Mouse (Mus musculus) lung, postnatal 14 days (tissue): Measurements from ENCODE around the gene Zfp607a.
A peak's percentile ranks its signal among the peaks of the same experiment; 100 is the strongest.
"Not testable (repeated sequence)": the region's sequence is repeated elsewhere in the genome, so short reads cannot be mapped to it uniquely, and the experiment has no call there.

Source experiments
- DNase-seq: peaks from one replicate; pipeline ENCODE4 v3.0.0; 2021

Gene Zfp607a

GRCm38 (mm10) chr7:27857227-27857626, at the start of gene Zfp607a:
Gene Zfp607a (plus strand): TSS chr7:27857527.
- no peak for DNase-seq

- DNase-seq = no peak
Measured at GRCm38 (mm10) chr7:27818526-27819110, 38.7 kb upstream of the Zfp607a start.

GRCm38 (mm10) chr7:27822611-27823010, 34.7 kb upstream of the Zfp607a start:
- no peak for DNase-seq

DNA sequence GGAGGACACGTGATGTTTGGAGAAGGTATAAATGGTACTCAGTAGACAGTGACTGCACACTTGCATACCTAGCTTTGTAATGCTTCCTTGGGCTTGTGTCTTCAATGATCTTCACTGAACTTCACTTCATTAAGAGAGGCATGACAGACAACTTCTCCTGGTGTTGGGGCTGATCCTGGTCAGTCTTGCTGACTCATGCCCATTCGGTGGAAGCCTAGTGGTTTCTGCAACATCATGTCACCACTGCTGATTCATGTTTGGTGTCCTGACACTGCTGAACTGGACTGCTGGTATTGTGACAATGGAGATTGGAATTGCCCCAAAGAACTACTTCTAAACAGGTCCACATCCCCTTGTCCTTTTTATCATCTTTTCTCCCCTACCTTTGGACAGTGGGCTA, 23.2 kb upstream of the Zfp607a start:
- DNase-seq = no peak

DNA sequence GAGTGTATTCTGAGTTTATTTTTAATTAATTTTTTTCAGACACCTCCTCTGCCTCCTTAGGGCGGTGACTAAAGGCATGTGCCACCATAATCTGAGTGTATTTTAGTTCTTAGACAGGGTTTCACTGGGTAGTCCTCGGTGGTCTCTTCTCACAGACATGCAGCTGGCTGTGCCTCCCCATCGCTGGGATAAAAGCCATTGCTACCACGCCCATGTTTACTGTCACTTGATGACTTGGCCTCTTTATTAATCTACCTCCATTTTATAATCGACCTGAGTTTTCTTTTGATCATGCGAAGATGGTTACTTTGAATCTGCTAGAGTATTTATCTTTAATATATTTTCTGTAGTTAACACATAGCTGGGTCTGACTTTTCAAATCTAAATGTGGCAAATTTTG, 19.4 kb upstream of the Zfp607a start:
- no peak for DNase-seq

- DNase-seq = peak; percentile 86
Measured at GRCm38 (mm10) chr7:27838323-27839249, 18.7 kb upstream of the Zfp607a start, which contains the start of gene Zfp59. Gene Zfp59 (plus strand): TSS chr7:27838607.

DNA sequence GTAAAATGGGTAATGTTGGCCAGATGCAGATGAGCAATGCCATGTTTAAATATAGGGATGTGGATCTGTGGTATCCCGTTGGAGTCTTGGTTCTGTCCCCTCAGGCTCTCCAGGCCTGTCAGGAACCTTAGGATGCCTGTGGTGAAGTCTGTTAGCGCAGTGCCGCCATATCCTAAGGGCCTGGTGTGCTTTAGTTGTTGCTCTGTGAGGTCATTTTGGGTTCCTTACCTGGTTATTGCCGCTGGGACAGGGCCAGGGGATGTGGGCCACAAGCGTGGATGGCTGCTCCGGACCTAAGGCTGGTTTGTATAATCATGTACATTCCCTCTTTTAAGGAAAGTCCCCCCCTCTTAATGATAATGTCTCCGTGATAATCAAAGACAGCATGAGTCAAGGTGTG, 17.7 kb upstream of the Zfp607a start:
- no peak for DNase-seq

- no peak for DNase-seq
Measured at GRCm38 (mm10) chr7:27840104-27840503, 17.2 kb upstream of the Zfp607a start.

DNA sequence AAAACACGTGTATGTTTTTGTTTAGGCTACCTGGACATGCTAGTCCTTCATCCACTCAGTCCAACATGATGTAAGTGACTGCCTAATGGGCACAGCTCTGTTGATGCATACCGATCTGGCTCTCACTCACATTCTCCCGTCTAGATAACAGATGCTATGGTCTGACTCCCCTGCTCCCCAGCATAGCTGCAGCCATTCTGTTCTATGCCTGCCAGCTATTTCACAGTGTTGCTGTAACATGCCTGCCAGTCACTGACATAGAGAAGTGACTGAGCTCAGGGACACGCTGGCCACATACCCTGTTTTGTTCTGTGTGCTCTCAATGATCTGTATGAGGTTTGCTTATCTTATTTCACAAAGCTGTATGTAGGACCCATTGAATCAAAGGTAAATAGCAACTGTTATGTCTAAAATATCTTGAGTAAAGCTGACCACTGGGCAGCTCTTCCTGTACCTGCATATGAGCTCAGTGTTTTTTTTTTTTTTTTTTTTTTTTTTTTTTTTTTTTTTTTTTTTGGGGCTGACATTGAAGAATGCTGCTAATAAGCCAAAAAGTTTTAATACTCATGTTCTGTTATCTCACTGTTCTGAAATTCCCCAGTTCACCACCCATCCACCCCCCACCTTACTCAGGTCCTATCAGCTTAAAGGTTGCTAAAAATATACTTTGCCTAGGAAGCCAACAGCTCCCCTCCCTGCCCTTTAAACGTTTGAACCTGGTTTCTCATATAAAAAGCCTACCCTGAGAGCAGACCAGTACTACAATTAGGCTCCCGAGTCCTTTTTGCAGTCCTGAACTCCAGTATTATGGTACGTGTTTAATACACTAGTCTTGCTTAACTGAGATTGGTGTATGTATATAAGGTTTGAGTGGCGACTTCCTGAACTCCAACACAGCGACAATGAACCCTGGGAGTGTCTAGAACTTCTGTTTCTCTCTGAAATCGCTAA, 2.2 kb downstream of the Zfp607a start:
- peak; percentile 5 for DNase-seq

GRCm38 (mm10) chr7:27860396-27861235, 3.3 kb downstream of the Zfp607a start:
- DNase-seq = peak; percentile 75

DNA sequence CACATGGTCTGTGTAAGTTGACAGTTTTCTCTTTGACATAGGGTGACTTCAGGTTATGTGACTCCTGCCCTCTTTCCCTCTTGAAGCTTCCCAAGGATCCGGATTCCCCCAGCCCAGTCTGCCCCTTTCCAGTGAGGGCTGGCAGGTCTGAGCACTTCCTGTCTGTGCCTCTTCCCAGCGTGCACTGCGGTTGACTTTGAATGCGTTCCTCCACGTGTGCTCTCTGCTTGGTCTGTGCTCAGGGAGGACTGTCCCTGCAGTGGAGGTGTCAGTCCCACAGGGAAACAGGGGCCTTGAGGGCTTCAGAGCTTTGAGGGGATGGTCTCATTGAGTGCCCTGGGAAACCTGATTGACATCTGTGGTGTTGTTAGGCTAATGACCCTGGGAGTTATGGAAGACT, 5.3 kb downstream of the Zfp607a start:
- DNase-seq = not testable (repeated sequence)

- DNase-seq = peak; percentile 29
Measured at GRCm38 (mm10) chr7:27881721-27882120, 24.4 kb downstream of the Zfp607a start.

GRCm38 (mm10) chr7:27900601-27901000, 43.3 kb downstream of the Zfp607a start:
- no peak for DNase-seq

GRCm38 (mm10) chr7:27905061-27905848, 47.9 kb downstream of the Zfp607a start:
- DNase-seq = no peak

DNA sequence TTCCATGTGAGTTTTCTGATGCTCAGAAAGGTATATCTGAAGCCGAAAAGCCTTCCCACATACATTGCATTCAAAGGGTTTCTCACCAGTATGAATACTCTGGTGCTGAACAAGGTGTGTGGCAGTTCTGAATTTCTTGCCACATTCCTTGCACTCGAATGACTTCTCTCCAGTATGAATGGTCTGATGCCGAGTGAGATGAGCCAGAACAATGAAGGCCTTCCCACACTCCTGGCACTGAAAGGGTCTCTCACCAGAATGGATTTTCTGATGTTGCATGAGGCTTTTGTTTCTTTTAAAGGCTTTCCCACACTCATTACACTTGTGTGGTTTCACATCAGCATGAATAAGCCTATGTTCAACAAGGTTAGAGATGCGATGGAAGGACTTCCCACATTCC, 53.6 kb downstream of the Zfp607a start:
- DNase-seq = not testable (repeated sequence)

DNA sequence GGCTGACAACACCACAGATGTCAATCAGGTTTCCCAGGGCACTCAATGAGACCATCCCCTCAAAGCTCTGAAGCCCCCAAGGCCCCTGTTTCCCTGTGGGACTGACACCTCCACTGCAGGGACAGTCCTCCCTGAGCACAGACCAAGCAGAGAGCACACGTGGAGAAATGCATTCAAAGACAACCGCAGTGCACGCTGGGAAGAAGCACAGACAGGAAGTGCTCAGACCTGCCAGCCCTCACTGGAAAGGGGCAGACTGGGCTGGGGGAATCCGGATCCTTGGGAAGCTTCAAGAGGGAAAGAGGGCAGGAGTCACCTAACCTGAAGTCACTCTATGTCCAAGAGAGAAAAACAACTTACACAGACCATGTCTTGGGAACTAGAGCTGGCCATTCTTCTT, 69.7 kb downstream of the Zfp607a start:
- not testable (repeated sequence) for DNase-seq

- peak; percentile 58 for DNase-seq
Measured at GRCm38 (mm10) chr7:27928818-27929695, 71.7 kb downstream of the Zfp607a start, which contains the start of gene Zfp974. Gene Zfp974 (minus strand): TSS chr7:27929460.
